Mouse (Mus musculus) small intestine, adult 2 months (tissue): ENCODE results near the gene Npff.

Experiments used
- CTCF ChIP-seq: fragments of 200-500 bp; IDR thresholded peaks from 2 replicates; pipeline ENCODE4 v1.5.1; 2012; ENCODE audit warnings: low read depth, mild to moderate bottlenecking, control low read depth, inconsistent platforms, low read length, moderate library complexity, mixed read lengths; ENCODE audit not compliant: insufficient replicate concordance, insufficient read length; ENCODE audit errors: extremely low read depth
- POLR2A ChIP-seq: fragments of 200-500 bp; IDR thresholded peaks from 2 replicates; pipeline ENCODE4 v1.6.1; 2012; ENCODE audit warnings: low read depth, mild to moderate bottlenecking, control low read depth, inconsistent platforms, low read length, moderate library complexity

DNA sequence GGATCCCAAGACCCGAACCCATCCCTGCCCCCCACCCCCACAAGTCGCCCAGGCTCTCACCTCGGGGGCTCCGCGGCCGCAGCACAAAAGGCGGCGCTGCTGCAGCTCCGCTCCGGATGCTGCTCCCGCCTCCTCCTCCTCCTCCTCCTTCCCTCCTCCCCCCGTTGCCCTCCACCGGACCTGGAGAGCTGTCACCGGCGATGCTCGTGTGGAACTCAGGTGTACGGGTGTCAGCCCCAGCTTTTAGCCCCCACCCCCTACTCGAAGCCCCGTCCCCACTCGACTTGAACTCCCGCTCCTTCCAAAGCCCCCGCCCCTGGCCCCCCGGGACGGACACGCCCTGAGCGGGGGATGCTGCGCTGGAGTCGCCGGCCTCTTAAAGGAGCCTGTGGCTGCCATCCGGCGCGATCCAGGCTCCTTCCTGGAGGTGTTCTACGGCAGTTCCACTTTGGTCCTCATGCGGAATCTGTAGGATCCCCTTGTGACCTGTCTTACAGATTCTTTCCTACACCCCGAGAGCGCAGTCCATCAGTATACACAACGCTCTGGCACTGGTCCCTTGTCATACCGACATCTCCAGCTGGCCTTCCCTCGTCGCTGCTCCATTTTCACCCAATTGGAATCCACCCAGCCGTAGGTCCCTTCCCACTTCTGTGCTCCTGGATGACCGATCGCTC is 7.9 kb downstream of the Npff start, which contains the start of gene Map3k12:
- TF ChIP-seq POLR2A: peak; percentile 31; the same call in 1 of the 2 replicates
- no peak for TF ChIP-seq CTCF
